Mouse (Mus musculus) monocyte, adult 5-6 weeks (primary cell): ENCODE data around the gene Hist1h4k. TPM values are rescaled to one million over a fixed set of nuclear protein-coding genes. Genes with fewer than 3 reads are reported as not detected.
A peak's percentile ranks its signal among the peaks of the same experiment; 100 is the strongest.
"Not testable (repeated sequence)": the region's sequence is repeated elsewhere in the genome, so short reads cannot be mapped to it uniquely, and the experiment has no call there.

ENCODE experiments used
- ATAC-seq: fragments of 153-309, 156-312 bp; replicated peaks from 2 replicates; pipeline ENCODE4 v1.8.0; 2017; ENCODE audit warnings: mild to moderate bottlenecking; ENCODE audit not compliant: low TSS enrichment, insufficient number of reproducible peaks, severe bottlenecking, poor library complexity, low FRiP score
- total RNA-seq: library from RNA; stranded (forward); fragments of 200-1000, 200-491, 200-594 nt; gene quantifications from 3 replicates; pipeline ENCODE4 v1.2.3, GENCODE M21; 2017

Hist1h4k gene
- total RNA-seq, 1 experiment from 2014 or later, result 135 TPM

- peak; percentile 93 for ATAC-seq
These were observed 28.8 kb upstream of the Hist1h4k start for GRCm38 (mm10) chr13:21778814-21779766.

- no peak for ATAC-seq
These were observed 5.4 kb upstream of the Hist1h4k start for GRCm38 (mm10) chr13:21755707-21756106.

- ATAC-seq, result not testable (repeated sequence)
These were observed 4.1 kb upstream of the Hist1h4k start for GRCm38 (mm10) chr13:21754294-21755001.

GRCm38 (mm10) chr13:21753524-21754285, 3.4 kb upstream of the Hist1h4k start, which contains the start of the genes Hist1h2ak and Hist1h2bn:
Gene Hist1h2ak, minus strand, starts transcription at chr13:21753827.
Gene Hist1h2bn, plus strand, starts transcription at chr13:21754123.
- ATAC-seq, result peak; percentile 95

- no peak for ATAC-seq
These were observed 2.8 kb upstream of the Hist1h4k start for GRCm38 (mm10) chr13:21753051-21753523.

GRCm38 (mm10) chr13:21752356-21752755, 2.1 kb upstream of the Hist1h4k start:
- no peak for ATAC-seq

- ATAC-seq, result no peak
These were observed 1.5 kb upstream of the Hist1h4k start for GRCm38 (mm10) chr13:21751827-21752226.

GRCm38 (mm10) chr13:21751417-21751816, 1.1 kb upstream of the Hist1h4k start:
- ATAC-seq, result no peak

- no peak for ATAC-seq
These were observed 732 bp downstream of the Hist1h4k start for GRCm38 (mm10) chr13:21749387-21750158.

GRCm38 (mm10) chr13:21745006-21745405, 5.3 kb downstream of the Hist1h4k start:
- no peak for ATAC-seq

GRCm38 (mm10) chr13:21734906-21735767, 15.2 kb downstream of the Hist1h4k start, which contains the start of gene Hist1h4j:
Gene Hist1h4j, plus strand, starts transcription at chr13:21735064.
- peak; percentile 67 for ATAC-seq

- ATAC-seq, result peak; percentile 88
These were observed 16.0 kb downstream of the Hist1h4k start for GRCm38 (mm10) chr13:21734010-21734905.

GRCm38 (mm10) chr13:21733466-21733865, 16.8 kb downstream of the Hist1h4k start:
- no peak for ATAC-seq

- no peak for ATAC-seq
These were observed 20.8 kb downstream of the Hist1h4k start for GRCm38 (mm10) chr13:21729544-21729943.

- no peak for ATAC-seq
These were observed 22.2 kb downstream of the Hist1h4k start for GRCm38 (mm10) chr13:21727948-21728572.
